In genomic region chr16:29046453-29046993, GRCm38 (mm10) we compare ENCODE assay signal across 25 mouse cellular contexts.
DNase-seq lines count a peak whose midpoint lies in the region; ATAC-seq and TF ChIP-seq lines count a peak whose summit lies in the region.
"Had no signal": no experiment of that assay in that cellular context is flagged by ENCODE, and none has a peak within 500 bp of the region (broad histone marks: within the 10 kb centered on the region; RNA-seq: fewer than 3 reads in every experiment).

No protein-coding gene starts in this region.

- 0 out of 2 replicates have a peak, but pooled peaks have one; percentile 24 for ATAC-seq in kidney, embryonic 14.5 days (ENCODE audit: low FRiP score, low TSS enrichment)
- ATAC-seq in kidney, postnatal 0 days (replicated peaks; ENCODE audit: low FRiP score, low read depth), result no peak
- peak; percentile 97 for ATAC-seq in limb, embryonic 13.5 days (ENCODE audit: low FRiP score, low read depth)
- ATAC-seq in limb, embryonic 15.5 days (ENCODE audit: insufficient number of reproducible peaks, low FRiP score, low TSS enrichment, low read depth), result peak; percentile 85
- ATAC-seq: activated CD4-positive, CD25-positive, alpha-beta regulatory T cell, adult 4 months; CD4-positive, CD25-positive, alpha-beta regulatory T cell, adult 4 months; forebrain, embryonic 13.5 days; forebrain, embryonic 15.5 days; Patski had no signal

- H3K4me1 ChIP-seq in kidney, embryonic 14.5 days (ENCODE audit: control insufficient read depth, insufficient read depth, low read length), result no peaks in the 10 kb centered on the region
- H3K4me1 ChIP-seq in kidney, postnatal 0 days (replicated peaks; ENCODE audit: insufficient read depth, low read length), result no peaks in the 10 kb centered on the region
- peaks cover 6% of the 10 kb centered on the region for H3K4me1 ChIP-seq in limb, embryonic 13.5 days
- peaks cover 8% of the 10 kb centered on the region; the same call in 1 of the 2 replicates for H3K4me1 ChIP-seq in limb, embryonic 15.5 days
- H3K4me1 ChIP-seq: embryonic facial prominence, embryonic 10.5 days; embryonic facial prominence, embryonic 12.5 days; forebrain, embryonic 13.5 days; forebrain, embryonic 15.5 days had no signal

- no peak overlapping the region for H3K9ac ChIP-seq in kidney, embryonic 14.5 days (ENCODE audit: low read depth, low read length)
- H3K9ac ChIP-seq in kidney, postnatal 0 days (ENCODE audit: low read depth, low read length), result no peak overlapping the region
- H3K9ac ChIP-seq in limb, embryonic 13.5 days, result no peak overlapping the region
- no peak overlapping the region for H3K9ac ChIP-seq in limb, embryonic 15.5 days
- H3K9ac ChIP-seq: embryonic facial prominence, embryonic 12.5 days; forebrain, embryonic 13.5 days; forebrain, embryonic 15.5 days had no signal

- H3K9me3 ChIP-seq in kidney, embryonic 14.5 days (ENCODE audit: control insufficient read depth, low read length), result no peaks in the 10 kb centered on the region
- H3K9me3 ChIP-seq in kidney, postnatal 0 days (replicated peaks; ENCODE audit: low read length), result no peaks in the 10 kb centered on the region
- H3K9me3 ChIP-seq in limb, embryonic 13.5 days, result no peaks in the 10 kb centered on the region
- H3K9me3 ChIP-seq in limb, embryonic 15.5 days, result no peaks in the 10 kb centered on the region
- H3K9me3 ChIP-seq: embryonic facial prominence, embryonic 10.5 days; embryonic facial prominence, embryonic 12.5 days; forebrain, embryonic 13.5 days; forebrain, embryonic 15.5 days had no signal

- 46% methylated on average over 6 of the region's 6 CpGs for WGBS in kidney, embryonic 14.5 days
- 38% methylated on average over 6 of the region's 6 CpGs for WGBS in kidney, postnatal 0 days
- 23% methylated on average over 6 of the region's 6 CpGs for WGBS in limb, embryonic 13.5 days
- 25% methylated on average over 6 of the region's 6 CpGs for WGBS in limb, embryonic 15.5 days

- H3K4me2 ChIP-seq in kidney, embryonic 14.5 days (replicated peaks; ENCODE audit: low read depth, low read length), result no peak overlapping the region
- H3K4me2 ChIP-seq in kidney, postnatal 0 days (ENCODE audit: low read length), result no peak overlapping the region
- no peak overlapping the region for H3K4me2 ChIP-seq in limb, embryonic 13.5 days (replicated peaks)
- H3K4me2 ChIP-seq in limb, embryonic 15.5 days, result no peak overlapping the region
- H3K4me2 ChIP-seq: embryonic facial prominence, embryonic 12.5 days; forebrain, embryonic 13.5 days; forebrain, embryonic 15.5 days had no signal

- no peak overlapping the region for H3K27ac ChIP-seq in kidney, embryonic 14.5 days (ENCODE audit: low read depth, low read length)
- H3K27ac ChIP-seq in kidney, postnatal 0 days, result no peak overlapping the region
- H3K27ac ChIP-seq in limb, embryonic 13.5 days, result no peak overlapping the region
- H3K27ac ChIP-seq in limb, embryonic 15.5 days, result peak overlapping the region; percentile 51; the same call in 1 of the 2 replicates
- H3K27ac ChIP-seq: embryonic facial prominence, embryonic 10.5 days; embryonic facial prominence, embryonic 12.5 days; forebrain, embryonic 13.5 days; forebrain, embryonic 15.5 days had no signal

- no peaks in the 10 kb centered on the region for H3K27me3 ChIP-seq in kidney, embryonic 14.5 days (ENCODE audit: control insufficient read depth, insufficient read depth, low read length)
- H3K27me3 ChIP-seq in kidney, postnatal 0 days (ENCODE audit: insufficient read depth, low read length), result no peaks in the 10 kb centered on the region
- H3K27me3 ChIP-seq in limb, embryonic 13.5 days, result 0 out of 2 replicates have a peak, but pooled peaks cover 2% of the 10 kb centered on the region
- no peaks in the 10 kb centered on the region for H3K27me3 ChIP-seq in limb, embryonic 15.5 days
- H3K27me3 ChIP-seq: CH12.LX; embryonic facial prominence, embryonic 12.5 days; forebrain, embryonic 13.5 days; forebrain, embryonic 15.5 days had no signal

- no peaks in the 10 kb centered on the region for H3K36me3 ChIP-seq in kidney, embryonic 14.5 days (ENCODE audit: control insufficient read depth, insufficient read depth, low read length)
- no peaks in the 10 kb centered on the region for H3K36me3 ChIP-seq in kidney, postnatal 0 days (ENCODE audit: insufficient read depth, low read length)
- H3K36me3 ChIP-seq in limb, embryonic 13.5 days, result no peaks in the 10 kb centered on the region
- no peaks in the 10 kb centered on the region for H3K36me3 ChIP-seq in limb, embryonic 15.5 days
- H3K36me3 ChIP-seq: embryonic facial prominence, embryonic 10.5 days; embryonic facial prominence, embryonic 12.5 days; forebrain, embryonic 15.5 days; G1E had no signal

- H3K4me3 ChIP-seq in kidney, embryonic 14.5 days (ENCODE audit: low read length), result no peak overlapping the region
- H3K4me3 ChIP-seq in kidney, postnatal 0 days (replicated peaks; ENCODE audit: low read depth, low read length), result no peak overlapping the region
- H3K4me3 ChIP-seq in limb, embryonic 13.5 days, result no peak overlapping the region
- no peak overlapping the region for H3K4me3 ChIP-seq in limb, embryonic 15.5 days
- H3K4me3 ChIP-seq: embryonic facial prominence, embryonic 10.5 days; embryonic facial prominence, embryonic 12.5 days; forebrain, embryonic 13.5 days; forebrain, embryonic 15.5 days had no signal

- no peak for TF ChIP-seq CTCF in kidney, postnatal 0 days (IDR thresholded peaks at IDR 0.05; ENCODE audit: low read depth)

- no peak for DNase-seq in kidney, postnatal 4 days
- peak; percentile 68 for DNase-seq in kidney, postnatal 0 days (ENCODE audit: low spot score)
- DNase-seq in kidney, adult 8-10 months, result no peak
- DNase-seq in cerebellum, adult 11-12 months, result no peak
- DNase-seq: adrenal gland, adult 8-10 months; adrenal gland, postnatal 14 days; adrenal gland, postnatal 36 days; B cell, adult 2 months; cerebellum, adult 18-20 months; cerebellum, adult 8-10 months; cerebellum, adult 9-11 months; cerebellum, postnatal 14 days; cerebellum, postnatal 36 days had no signal
